Mouse (Mus musculus) 416B (cell line): ENCODE data around the gene Kat2a.
A peak's percentile ranks its signal among the peaks of the same experiment; 100 is the strongest.

Experiments
- DNase-seq: peaks from one replicate; pipeline ENCODE4 v3.0.0; 2011; ENCODE audit warnings: low read depth

Kat2a gene

GRCm38 (mm10) chr11:100711783-100712615 is at the start of gene Kat2a:
Gene Kat2a (minus strand): TSS chr11:100712465.
- peak; percentile 78 for DNase-seq

GRCm38 (mm10) chr11:100761547-100762045 is 49.3 kb upstream of the Kat2a start:
- DNase-seq: peak; percentile 84

GRCm38 (mm10) chr11:100759611-100760233 is 47.5 kb upstream of the Kat2a start, which contains the start of gene Kcnh4:
Gene Kcnh4 (minus strand): TSS chr11:100759942.
- no peak for DNase-seq

GRCm38 (mm10) chr11:100758707-100759610 is 46.7 kb upstream of the Kat2a start:
- DNase-seq: no peak

GRCm38 (mm10) chr11:100757566-100757965 is 45.3 kb upstream of the Kat2a start:
- DNase-seq: peak; percentile 60

GRCm38 (mm10) chr11:100756476-100756875 is 44.2 kb upstream of the Kat2a start:
- DNase-seq: no peak

- no peak for DNase-seq
Observed at GRCm38 (mm10) chr11:100754693-100755057, 42.4 kb upstream of the Kat2a start.

GRCm38 (mm10) chr11:100754021-100754692 is 41.9 kb upstream of the Kat2a start:
- DNase-seq: no peak

- DNase-seq: no peak
Observed at GRCm38 (mm10) chr11:100752294-100752693, 40.0 kb upstream of the Kat2a start.

- no peak for DNase-seq
Observed at GRCm38 (mm10) chr11:100750127-100750526, 37.9 kb upstream of the Kat2a start.

GRCm38 (mm10) chr11:100749469-100749868 is 37.2 kb upstream of the Kat2a start:
- no peak for DNase-seq

- no peak for DNase-seq
Observed at GRCm38 (mm10) chr11:100748620-100749019, 36.4 kb upstream of the Kat2a start.

GRCm38 (mm10) chr11:100747114-100747513 is 34.8 kb upstream of the Kat2a start:
- DNase-seq: no peak

GRCm38 (mm10) chr11:100746546-100746945 is 34.3 kb upstream of the Kat2a start:
- no peak for DNase-seq

GRCm38 (mm10) chr11:100745085-100745484 is 32.8 kb upstream of the Kat2a start:
- peak; percentile 71 for DNase-seq

- DNase-seq: no peak
Observed at GRCm38 (mm10) chr11:100741348-100741747, 29.1 kb upstream of the Kat2a start.

GRCm38 (mm10) chr11:100738749-100739148 is 26.5 kb upstream of the Kat2a start:
- DNase-seq: no peak

- peak; percentile 100 for DNase-seq
Observed at GRCm38 (mm10) chr11:100738066-100738604, 25.9 kb upstream of the Kat2a start, which contains the start of gene Rab5c. Gene Rab5c (minus strand): TSS chr11:100738215.

GRCm38 (mm10) chr11:100737105-100737733 is 25.0 kb upstream of the Kat2a start:
- DNase-seq: peak; percentile 85

- DNase-seq: no peak
Observed at GRCm38 (mm10) chr11:100736746-100737080, 24.4 kb upstream of the Kat2a start.
